8 mouse cellular contexts compared by ENCODE assay signal in genomic region chr9:24503858-24504219, GRCm38 (mm10). TPM values are rescaled to one million over a fixed set of nuclear protein-coding genes. Genes with fewer than 3 reads are reported as not detected.
DNase-seq lines count a peak whose midpoint lies in the region; ATAC-seq and TF ChIP-seq lines count a peak whose summit lies in the region.

No protein-coding gene starts in this region.

- peak overlapping the region; percentile 61; the same call in 1 of the 2 replicates for H3K9ac ChIP-seq in forebrain, embryonic 12.5 days
- H3K9ac ChIP-seq in limb, embryonic 11.5 days (ENCODE audit: low read length) = no peak overlapping the region
- H3K9ac ChIP-seq in neural tube, embryonic 15.5 days (replicated peaks) = peak overlapping the region; percentile 57; the same call in 1 of the 2 replicates

- H3K27me3 ChIP-seq in G1E (ENCODE audit: insufficient read depth, low read length) = no peaks in the 10 kb centered on the region
- H3K27me3 ChIP-seq in forebrain, embryonic 12.5 days = no peaks in the 10 kb centered on the region
- H3K27me3 ChIP-seq in limb, embryonic 11.5 days (ENCODE audit: control insufficient read depth, insufficient read depth, low read length) = no peaks in the 10 kb centered on the region
- H3K27me3 ChIP-seq in neural tube, embryonic 15.5 days (replicated peaks) = no peaks in the 10 kb centered on the region

- no peaks in the 10 kb centered on the region for H3K9me3 ChIP-seq in G1E (replicated peaks)
- H3K9me3 ChIP-seq in forebrain, embryonic 12.5 days = no peaks in the 10 kb centered on the region
- H3K9me3 ChIP-seq in limb, embryonic 11.5 days (ENCODE audit: control insufficient read depth, low read length) = no peaks in the 10 kb centered on the region
- H3K9me3 ChIP-seq in neural tube, embryonic 15.5 days (replicated peaks) = no peaks in the 10 kb centered on the region

- H3K4me2 ChIP-seq in forebrain, embryonic 12.5 days = peak overlapping the region; percentile 66
- peak overlapping the region; percentile 42 for H3K4me2 ChIP-seq in limb, embryonic 11.5 days (ENCODE audit: low read depth, severe bottlenecking)
- peak overlapping the region; percentile 66 for H3K4me2 ChIP-seq in neural tube, embryonic 15.5 days

- peak; percentile 11 for DNase-seq in gastrocnemius, adult 18-20 months (ENCODE audit: low spot score)
- no peak for DNase-seq in gastrocnemius, adult 8-10 months (ENCODE audit: low spot score in 2 of 2)
- DNase-seq in G1E (ENCODE audit: low spot score) = peak; percentile 6
- DNase-seq in limb, embryonic 11.5 days (ENCODE audit: low spot score) = no peak
- DNase-seq in left cerebral cortex, postnatal 36 days (ENCODE audit: low spot score in 2 of 2) = no peak
- DNase-seq in T-cell, adult 2 months (ENCODE audit: low spot score) = no peak

- H3K4me3 ChIP-seq in G1E (ENCODE audit: low read depth, low read length) = peak overlapping the region; percentile 86
- H3K4me3 ChIP-seq in forebrain, embryonic 12.5 days (replicated peaks) = peak overlapping the region; percentile 78
- H3K4me3 ChIP-seq in limb, embryonic 11.5 days (ENCODE audit: low read depth, low read length) = peak overlapping the region; percentile 64
- H3K4me3 ChIP-seq in neural tube, embryonic 15.5 days (replicated peaks) = peak overlapping the region; percentile 75

- H3K27ac ChIP-seq in forebrain, embryonic 12.5 days = 0 out of 2 replicates have a peak overlapping the region, but pooled peaks have one; percentile 92
- H3K27ac ChIP-seq in limb, embryonic 11.5 days (replicated peaks; ENCODE audit: low read depth, low read length) = no peak overlapping the region
- H3K27ac ChIP-seq in neural tube, embryonic 15.5 days (replicated peaks) = peak overlapping the region; percentile 82

- ATAC-seq in G1E (ENCODE audit: extremely low read depth, insufficient number of reproducible peaks, low FRiP score, poor library complexity, severe bottlenecking) = no peak
- no peak for ATAC-seq in forebrain, embryonic 12.5 days (ENCODE audit: low FRiP score)
- no peak for ATAC-seq in limb, embryonic 11.5 days (ENCODE audit: insufficient number of reproducible peaks, low FRiP score, low TSS enrichment, low read depth)
- ATAC-seq in neural tube, embryonic 15.5 days (ENCODE audit: low FRiP score) = no peak

- no peak for TF ChIP-seq CTCF in G1E (IDR thresholded peaks at IDR 0.05; ENCODE audit: low read depth, low read length)

- intact Hi-C loops in left cerebral cortex, postnatal 36 days (cut with DNase I) = loop anchor here (2.0 kb wide), 1 partner anchor 923 kb away; no protein-coding TSS in a partner anchor

- H3K4me1 ChIP-seq in G1E (ENCODE audit: insufficient read depth, low read depth, low read length) = peaks cover 41% of the 10 kb centered on the region
- H3K4me1 ChIP-seq in forebrain, embryonic 12.5 days = peaks cover 17% of the 10 kb centered on the region
- 0 out of 2 replicates have a peak, but pooled peaks cover 6% of the 10 kb centered on the region for H3K4me1 ChIP-seq in limb, embryonic 11.5 days (ENCODE audit: control insufficient read depth, insufficient read depth, low read length)
- H3K4me1 ChIP-seq in neural tube, embryonic 15.5 days = peaks cover 25% of the 10 kb centered on the region

- 10% methylated on average over 5 of the region's 5 CpGs for WGBS in forebrain, embryonic 12.5 days
- WGBS in limb, embryonic 11.5 days = 11% methylated on average over 5 of the region's 5 CpGs
- 4% methylated on average over 5 of the region's 5 CpGs for WGBS in neural tube, embryonic 15.5 days

- peaks cover 18% of the 10 kb centered on the region for H3K36me3 ChIP-seq in G1E (replicated peaks)
- H3K36me3 ChIP-seq in forebrain, embryonic 12.5 days (replicated peaks) = no peaks in the 10 kb centered on the region
- H3K36me3 ChIP-seq in limb, embryonic 11.5 days (ENCODE audit: control insufficient read depth, insufficient read depth, low read length) = no peaks in the 10 kb centered on the region; the same call in 1 of the 2 replicates
- no peaks in the 10 kb centered on the region for H3K36me3 ChIP-seq in neural tube, embryonic 15.5 days

RNA-seq across cellular contexts. Expression of gene Dpy19l1, which starts 0.9 kb away (rescaled TPM):
- total RNA-seq in gastrocnemius, adult 18-20 months (2021) = 1 to 10 TPM; 2.9 to 3.4 TPM
- total RNA-seq in gastrocnemius, adult 8-10 months (2022) = 1 to 10 TPM; 2.7 to 3.5 (median 3.2) TPM
- total RNA-seq in G1E (2014; fragmentation: Nextera tagmentation) = 31.4 and 36.3 TPM in 2 replicates
- total RNA-seq in G1E (2017) = 42.6 and 42.8 TPM in 2 replicates
- 14.3 and 15.7 TPM in 2 replicates for polyA plus RNA-seq in G1E (2012)
- polyA plus RNA-seq in forebrain, embryonic 12.5 days (2016; fragmentation: Nextera tagmentation; extraction: Ambion mirVana) = 10.1 and 14.4 TPM in 2 replicates
- polyA plus RNA-seq in limb, embryonic 11.5 days (2014; fragmentation: Nextera tagmentation; extraction: Ambion mirVana) = 18.7 and 23.0 TPM in 2 replicates
- 7.6 and 11.2 TPM in 2 replicates for polyA plus RNA-seq in neural tube, embryonic 15.5 days (2015; fragmentation: Nextera tagmentation; extraction: Ambion mirVana)
- total RNA-seq in left cerebral cortex, postnatal 36 days (2021) = 10 to 100 TPM; 75.6 to 89.4 TPM

Comparison
In these comparisons a context has a peak if more than half of its experiments do, and no peak if none do; other contexts are left out.
1. DNase-seq: peak in gastrocnemius, adult 18-20 months (single experiment) and G1E (single experiment); none in gastrocnemius, adult 8-10 months (0 of 2), limb, embryonic 11.5 days (single experiment), left cerebral cortex, postnatal 36 days (0 of 2) and T-cell, adult 2 months (single experiment).
2. RNA of gene Dpy19l1, which starts 0.9 kb away (total RNA-seq): 75.6 to 89.4 TPM in left cerebral cortex, postnatal 36 days and 31.4 to 42.8 TPM in G1E; 2.9 to 3.4 TPM in gastrocnemius, adult 18-20 months and 2.7 to 3.5 TPM in gastrocnemius, adult 8-10 months; every median in the first group is over 4 times any median in the second.
3. Peak in every context shown above with its lines, with median percentiles within 50 percentile points of each other: H3K4me3 ChIP-seq and H3K4me2 ChIP-seq.